Comparison of ENCODE assay signal across 9 mouse cellular contexts in the genomic region with DNA sequence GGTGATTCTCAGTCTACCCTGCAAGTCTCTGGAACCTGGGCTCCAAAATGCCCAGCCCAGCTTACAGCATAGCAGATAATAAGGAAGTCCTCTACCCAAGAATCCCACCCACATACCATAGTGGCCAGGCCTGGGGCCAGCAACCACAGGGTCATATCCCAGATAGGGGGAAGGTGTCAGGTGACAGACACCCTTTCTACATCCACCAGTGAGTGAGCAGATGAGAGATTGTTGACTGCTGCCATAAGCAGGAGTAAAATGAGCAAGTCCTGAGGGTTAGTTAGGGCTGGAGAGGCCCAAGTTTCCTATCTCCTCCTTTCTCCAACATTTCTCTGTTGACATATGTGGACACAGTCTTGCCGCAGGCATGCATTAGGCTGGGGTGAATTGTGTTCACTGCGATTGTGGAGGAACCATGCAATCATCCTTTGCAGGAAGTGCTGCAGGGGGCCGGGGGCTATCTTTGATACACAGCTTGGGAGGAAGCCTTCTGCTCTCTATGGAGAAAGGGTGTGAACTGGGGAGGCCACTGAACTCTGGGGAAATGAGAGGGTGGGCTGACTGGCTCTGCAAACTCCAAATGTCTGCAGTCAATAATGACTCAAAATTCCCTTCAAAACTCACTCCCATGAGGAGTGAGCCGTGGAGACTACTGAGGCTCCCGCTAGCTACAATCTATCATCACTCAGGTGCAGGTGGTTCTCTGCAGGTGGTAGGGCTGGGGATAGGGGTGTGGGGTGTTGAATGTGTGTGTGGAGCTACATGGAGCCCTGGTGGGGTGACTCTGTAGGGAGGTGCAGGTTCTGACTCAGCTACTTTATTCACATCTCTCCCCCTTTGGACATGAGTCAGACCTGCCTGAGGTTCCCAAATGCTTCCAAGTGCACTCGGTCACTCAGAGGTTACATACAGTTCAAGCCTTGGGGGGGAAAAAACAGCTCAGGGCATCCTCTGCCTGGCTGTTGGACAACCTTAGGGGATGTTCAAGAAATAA. TPM values are rescaled to one million over a fixed set of nuclear protein-coding genes. Genes with fewer than 3 reads are reported as not detected.
A peak's percentile ranks its signal among the peaks of the same experiment; 100 is the strongest.
DNase-seq lines count a peak whose midpoint lies in the region; ATAC-seq and TF ChIP-seq lines count a peak whose summit lies in the region.
"Had no signal": no experiment of that assay in that cellular context is flagged by ENCODE, and none has a peak within 500 bp of the region (broad histone marks: within the 10 kb centered on the region; RNA-seq: fewer than 3 reads in every experiment).

No protein-coding gene starts in this region.

- intact Hi-C loops in heart, adult 2 months (cut with DNase I), result no loop called here

- no peak overlapping the region; the same call in 1 of the 2 replicates for H3K4me3 ChIP-seq in heart, postnatal 0 days (ENCODE audit: low read depth, low read length)
- H3K4me3 ChIP-seq in heart, adult 2 months, result no peak overlapping the region
- peak overlapping the region; percentile 42 for H3K4me3 ChIP-seq in liver, embryonic 13.5 days (replicated peaks)
- no peak overlapping the region for H3K4me3 ChIP-seq in stomach, postnatal 0 days (ENCODE audit: low read depth, low read length)
- no peak overlapping the region; the same call in 1 of the 2 replicates for H3K4me3 ChIP-seq in intestine, embryonic 16.5 days (ENCODE audit: low read length)

- ATAC-seq in heart, postnatal 0 days (ENCODE audit: insufficient read depth, low read depth), result 0 out of 2 replicates have a peak, but pooled peaks have one; percentile 30
- peak; percentile 61 for ATAC-seq in liver, embryonic 13.5 days (ENCODE audit: low read depth)
- ATAC-seq in stomach, postnatal 0 days (ENCODE audit: low FRiP score, low TSS enrichment), result peak; percentile 82
- ATAC-seq in intestine, embryonic 16.5 days, result no peak

- peak overlapping the region; percentile 18; the same call in 1 of the 2 replicates for H3K4me2 ChIP-seq in heart, postnatal 0 days (ENCODE audit: low read depth, low read length)
- H3K4me2 ChIP-seq in liver, embryonic 13.5 days, result peak overlapping the region; percentile 53
- H3K4me2 ChIP-seq in stomach, postnatal 0 days (replicated peaks; ENCODE audit: low read depth), result no peak overlapping the region
- no peak overlapping the region for H3K4me2 ChIP-seq in intestine, embryonic 16.5 days (ENCODE audit: low read depth, low read length)

- no peaks in the 10 kb centered on the region for H3K36me3 ChIP-seq in heart, postnatal 0 days (replicated peaks; ENCODE audit: control insufficient read depth, insufficient read depth, low read length)
- H3K36me3 ChIP-seq in heart, adult 2 months (ENCODE audit: control insufficient read depth, insufficient read depth, low read length), result no peaks in the 10 kb centered on the region
- H3K36me3 ChIP-seq in liver, embryonic 13.5 days, result no peaks in the 10 kb centered on the region
- H3K36me3 ChIP-seq in stomach, postnatal 0 days (ENCODE audit: control insufficient read depth, insufficient read depth, low read length), result no peaks in the 10 kb centered on the region
- H3K36me3 ChIP-seq in intestine, embryonic 16.5 days (ENCODE audit: control insufficient read depth, insufficient read depth, low read length), result no peaks in the 10 kb centered on the region

- TF ChIP-seq EP300 in heart, postnatal 0 days (IDR thresholded peaks at IDR 0.05; ENCODE audit: low read depth), result no peak
- TF ChIP-seq EP300 in heart, adult 2 months (IDR thresholded peaks at IDR 0.05; ENCODE audit: insufficient read depth, low read depth, low read length), result no peak
- TF ChIP-seq EP300 in stomach, postnatal 0 days (optimal IDR thresholded peaks at IDR 0.05), result no peak

- 46% methylated on average over 6 of the region's 6 CpGs for WGBS in heart, postnatal 0 days
- 51% methylated on average over 6 of the region's 6 CpGs for WGBS in heart, adult 2 months
- WGBS in liver, embryonic 13.5 days (ENCODE audit: insufficient replicate concordance), result 23% methylated on average over 6 of the region's 6 CpGs
- WGBS in stomach, postnatal 0 days, result 53% methylated on average over 6 of the region's 6 CpGs
- WGBS in intestine, embryonic 16.5 days, result 71% methylated on average over 6 of the region's 6 CpGs

- TF ChIP-seq CTCF in heart, postnatal 0 days (IDR thresholded peaks at IDR 0.05; ENCODE audit: low read depth), result no peak
- no peak for TF ChIP-seq CTCF in heart, adult 2 months (IDR thresholded peaks at IDR 0.05)
- no peak for TF ChIP-seq CTCF in stomach, postnatal 0 days (IDR thresholded peaks at IDR 0.05; ENCODE audit: low read depth)

- no peaks in the 10 kb centered on the region for H3K9me3 ChIP-seq in heart, postnatal 0 days (replicated peaks; ENCODE audit: control insufficient read depth, low read length)
- no peaks in the 10 kb centered on the region for H3K9me3 ChIP-seq in liver, embryonic 13.5 days (replicated peaks)
- H3K9me3 ChIP-seq in stomach, postnatal 0 days (ENCODE audit: control insufficient read depth, low read length), result no peaks in the 10 kb centered on the region
- no peaks in the 10 kb centered on the region for H3K9me3 ChIP-seq in intestine, embryonic 16.5 days (ENCODE audit: control insufficient read depth, low read length)

- H3K27ac ChIP-seq in heart, postnatal 0 days (ENCODE audit: low read depth), result no peak overlapping the region
- H3K27ac ChIP-seq in heart, adult 2 months, result no peak overlapping the region
- H3K27ac ChIP-seq in liver, embryonic 13.5 days, result peak overlapping the region; percentile 65
- H3K27ac ChIP-seq in stomach, postnatal 0 days (replicated peaks), result peak overlapping the region; percentile 35; the same call in 1 of the 2 replicates
- H3K27ac ChIP-seq in intestine, embryonic 16.5 days (ENCODE audit: low read length), result no peak overlapping the region

- no peaks in the 10 kb centered on the region for H3K4me1 ChIP-seq in heart, postnatal 0 days (ENCODE audit: control insufficient read depth, insufficient read depth)
- no peaks in the 10 kb centered on the region for H3K4me1 ChIP-seq in heart, adult 2 months (ENCODE audit: control insufficient read depth, insufficient read depth, low read length)
- peaks cover 41% of the 10 kb centered on the region for H3K4me1 ChIP-seq in liver, embryonic 13.5 days (replicated peaks)
- no peaks in the 10 kb centered on the region for H3K4me1 ChIP-seq in stomach, postnatal 0 days (replicated peaks; ENCODE audit: control insufficient read depth, insufficient read depth)
- 0 out of 2 replicates have a peak, but pooled peaks cover 3% of the 10 kb centered on the region for H3K4me1 ChIP-seq in intestine, embryonic 16.5 days (ENCODE audit: control insufficient read depth, insufficient read depth, low read length)

- peak; percentile 7 for DNase-seq in heart, postnatal 0 days (ENCODE audit: low spot score)
- no peak for DNase-seq in heart, adult 2 months
- DNase-seq in Muller cell, postnatal 12 days (ENCODE audit: inconsistent ontology term), result peak; percentile 57
- peak; percentile 28 for DNase-seq in liver, embryonic 13.5 days
- peak; percentile 32 for DNase-seq in stomach, postnatal 0 days (ENCODE audit: low spot score)
- DNase-seq in right cerebral cortex, adult 18-20 months, result no peak
- DNase-seq in layer of hippocampus, adult 8-10 months (ENCODE audit: low spot score in 2 of 2), result no peak
- DNase-seq: cerebellum, adult 11-12 months had no signal

- H3K79me2 ChIP-seq in heart, adult 2 months (replicated peaks; ENCODE audit: control insufficient read depth, insufficient read depth, low read length), result no peaks in the 10 kb centered on the region

- H3K27me3 ChIP-seq in heart, postnatal 0 days (ENCODE audit: control insufficient read depth, insufficient read depth, low read length), result no peaks in the 10 kb centered on the region
- no peaks in the 10 kb centered on the region for H3K27me3 ChIP-seq in heart, adult 2 months (ENCODE audit: control insufficient read depth, insufficient read depth, low read length)
- H3K27me3 ChIP-seq in liver, embryonic 13.5 days, result no peaks in the 10 kb centered on the region
- H3K27me3 ChIP-seq in stomach, postnatal 0 days (ENCODE audit: control insufficient read depth, insufficient read depth, low read length), result no peaks in the 10 kb centered on the region
- H3K27me3 ChIP-seq in intestine, embryonic 16.5 days (replicated peaks; ENCODE audit: control insufficient read depth, insufficient read depth, low read length), result no peaks in the 10 kb centered on the region

- H3K9ac ChIP-seq in heart, postnatal 0 days (replicated peaks; ENCODE audit: low read depth, low read length), result no peak overlapping the region
- no peak overlapping the region for H3K9ac ChIP-seq in heart, adult 2 months (ENCODE audit: low read depth, low read length)
- H3K9ac ChIP-seq in liver, embryonic 13.5 days, result peak overlapping the region; percentile 45; the same call in 1 of the 2 replicates
- H3K9ac ChIP-seq in stomach, postnatal 0 days (ENCODE audit: low read length), result no peak overlapping the region
- H3K9ac ChIP-seq in intestine, embryonic 16.5 days (ENCODE audit: low read depth, low read length), result no peak overlapping the region

- TF ChIP-seq POLR2A in heart, adult 2 months (IDR thresholded peaks at IDR 0.05; ENCODE audit: insufficient read depth, low read depth, low read length), result no peak

RNA-seq across cellular contexts. Expression of a gene that starts 1.3 kb away (rescaled TPM):
- 0.69 and 12.2 TPM in 2 replicates for total RNA-seq in heart, postnatal 0 days (2014; rRNA removed; ENCODE audit: low replicate concordance)
- polyA plus RNA-seq in heart, postnatal 0 days (2015; fragmentation: Nextera tagmentation; extraction: Ambion mirVana), result 1.4 and 1.5 TPM in 2 replicates
- total RNA-seq in heart, adult 2 months (2021), result 10 to 100 TPM in 1 of 2 experiments, 1 to 10 TPM in 1; 7.1 to 11.2 TPM
- polyA plus RNA-seq in heart, adult 2 months (2012; rRNA removed), result 6.0 and 11.6 TPM in 2 replicates
- polyA plus RNA-seq in liver, embryonic 13.5 days (2015; fragmentation: Nextera tagmentation; extraction: Ambion mirVana), result 10.3 and 10.7 TPM in 2 replicates
- polyA plus RNA-seq in stomach, postnatal 0 days (2015; fragmentation: Nextera tagmentation; extraction: Ambion mirVana), result 1.3 TPM in 2 replicates
- 10 to 100 TPM in 2 of 4 experiments, 1 to 10 TPM in 2; 3.8 to 36.2 (median 15.3) TPM for total RNA-seq in layer of hippocampus, adult 8-10 months (2022)
- polyA plus RNA-seq in intestine, embryonic 16.5 days (2015; fragmentation: Nextera tagmentation; extraction: Ambion mirVana), result 3.8 and 3.9 TPM in 2 replicates

RNA-seq across cellular contexts. Expression of a gene that starts 15.7 kb away (rescaled TPM):
- 18.1 and 32.1 TPM in 2 replicates for total RNA-seq in heart, postnatal 0 days (2014; rRNA removed; ENCODE audit: low replicate concordance)
- 16.1 and 16.2 TPM in 2 replicates for polyA plus RNA-seq in heart, postnatal 0 days (2015; fragmentation: Nextera tagmentation; extraction: Ambion mirVana)
- 10 to 100 TPM in 1 of 2 experiments, 1 to 10 TPM in 1; 8.2 to 10.3 TPM for total RNA-seq in heart, adult 2 months (2021)
- polyA plus RNA-seq in heart, adult 2 months (2012; rRNA removed), result 10.4 and 11.1 TPM in 2 replicates
- polyA plus RNA-seq in liver, embryonic 13.5 days (2015; fragmentation: Nextera tagmentation; extraction: Ambion mirVana), result 23.3 and 26.2 TPM in 2 replicates
- polyA plus RNA-seq in stomach, postnatal 0 days (2015; fragmentation: Nextera tagmentation; extraction: Ambion mirVana), result 25.2 and 28.8 TPM in 2 replicates
- 10 to 100 TPM; 30.5 to 39.0 (median 31.9) TPM for total RNA-seq in layer of hippocampus, adult 8-10 months (2022)
- 39.0 and 43.8 TPM in 2 replicates for polyA plus RNA-seq in intestine, embryonic 16.5 days (2015; fragmentation: Nextera tagmentation; extraction: Ambion mirVana)

RNA-seq across cellular contexts. Expression of a gene that starts 50.2 kb away (rescaled TPM):
- 117 and 163 TPM in 2 replicates for total RNA-seq in heart, postnatal 0 days (2014; rRNA removed; ENCODE audit: low replicate concordance)
- polyA plus RNA-seq in heart, postnatal 0 days (2015; fragmentation: Nextera tagmentation; extraction: Ambion mirVana), result 117 and 119 TPM in 2 replicates
- total RNA-seq in heart, adult 2 months (2021), result 100 to 1,000 TPM; 131 to 132 TPM
- 119 and 168 TPM in 2 replicates for polyA plus RNA-seq in heart, adult 2 months (2012; rRNA removed)
- polyA plus RNA-seq in liver, embryonic 13.5 days (2015; fragmentation: Nextera tagmentation; extraction: Ambion mirVana), result 64.1 and 73.2 TPM in 2 replicates
- polyA plus RNA-seq in stomach, postnatal 0 days (2015; fragmentation: Nextera tagmentation; extraction: Ambion mirVana), result 278 and 317 TPM in 2 replicates
- 10 to 100 TPM; 79.3 to 96.1 (median 86.9) TPM for total RNA-seq in layer of hippocampus, adult 8-10 months (2022)
- 177 and 181 TPM in 2 replicates for polyA plus RNA-seq in intestine, embryonic 16.5 days (2015; fragmentation: Nextera tagmentation; extraction: Ambion mirVana)

Comparison
In these comparisons a context has a peak if more than half of its experiments do, and no peak if none do; other contexts are left out.
1. DNase-seq: peak in heart, postnatal 0 days (single experiment), Muller cell, postnatal 12 days (single experiment), liver, embryonic 13.5 days (single experiment) and stomach, postnatal 0 days (single experiment); none in heart, adult 2 months (0 of 2), right cerebral cortex, adult 18-20 months (single experiment) and layer of hippocampus, adult 8-10 months (0 of 2).
2. H3K27ac ChIP-seq: peak in liver, embryonic 13.5 days (single experiment) and stomach, postnatal 0 days (single experiment); none in heart, postnatal 0 days (single experiment), heart, adult 2 months (single experiment) and intestine, embryonic 16.5 days (single experiment).
3. H3K4me2 ChIP-seq: peak in heart, postnatal 0 days (single experiment) and liver, embryonic 13.5 days (single experiment); none in stomach, postnatal 0 days (single experiment) and intestine, embryonic 16.5 days (single experiment).